Mouse (Mus musculus): ENCODE results near the gene Homer2. TPM values are rescaled to one million over a fixed set of nuclear protein-coding genes. Genes with fewer than 3 reads are reported as not detected.
A peak's percentile ranks its signal among the peaks of the same experiment; 100 is the strongest.

Gene Homer2
- polyA plus RNA-seq, 1 experiment from 2014 or later, result 33.8 TPM

GRCm38 (mm10) chr7:81729787-81730186 lies 22.5 kb upstream of the Homer2 start:
- 87% methylated on average over 9 of the region's 9 CpGs for WGBS
- no peaks in the 10 kb centered on the region for H3K36me3 ChIP-seq (ENCODE audit: control insufficient read depth, insufficient read depth, low read length)
- no peaks in the 10 kb centered on the region for H3K27me3 ChIP-seq (replicated peaks; ENCODE audit: control insufficient read depth, insufficient read depth, low read length)
- no peak for DNase-seq (ENCODE audit: low spot score)
- no peak overlapping the region for H3K9ac ChIP-seq (ENCODE audit: low read length)
- H3K4me2 ChIP-seq (ENCODE audit: low read length), result no peak overlapping the region
- no peak for ATAC-seq (replicated peaks; ENCODE audit: low FRiP score, low TSS enrichment, low read depth)
- H3K4me3 ChIP-seq (ENCODE audit: low read depth, low read length), result no peak overlapping the region
- H3K4me1 ChIP-seq (replicated peaks; ENCODE audit: control insufficient read depth, insufficient read depth, low read length), result peaks cover 9% of the 10 kb centered on the region; the same call in 1 of the 2 replicates
- no peaks in the 10 kb centered on the region for H3K9me3 ChIP-seq (ENCODE audit: control insufficient read depth, low read length)
- no peak overlapping the region for H3K27ac ChIP-seq (ENCODE audit: low read depth)

- Histone ChIP-seq H3K9me3 (ENCODE audit: control insufficient read depth, low read length) (no peaks in the 10 kb centered on the region), H3K27ac (ENCODE audit: low read depth) (no peak overlapping the region), H3K4me3 (ENCODE audit: low read depth, low read length) (no peak overlapping the region), H3K4me2 (ENCODE audit: low read length) (no peak overlapping the region), H3K4me1 (replicated peaks; ENCODE audit: control insufficient read depth, insufficient read depth, low read length) (peaks cover 9% of the 10 kb centered on the region; the same call in 1 of the 2 replicates), H3K36me3 (ENCODE audit: control insufficient read depth, insufficient read depth, low read length) (no peaks in the 10 kb centered on the region), H3K27me3 (replicated peaks; ENCODE audit: control insufficient read depth, insufficient read depth, low read length) (no peaks in the 10 kb centered on the region), H3K9ac (ENCODE audit: low read length) (no peak overlapping the region)
- ATAC-seq (replicated peaks; ENCODE audit: low FRiP score, low TSS enrichment, low read depth), result no peak
- WGBS, result 75% methylated on average over 9 of the region's 9 CpGs
- no peak for DNase-seq (ENCODE audit: low spot score)
These were observed 20.4 kb upstream of the Homer2 start for GRCm38 (mm10) chr7:81727716-81728115.

- Histone ChIP-seq H3K36me3 (ENCODE audit: control insufficient read depth, insufficient read depth, low read length) (no peaks in the 10 kb centered on the region), H3K9me3 (ENCODE audit: control insufficient read depth, low read length) (no peaks in the 10 kb centered on the region), H3K4me3 (ENCODE audit: low read depth, low read length) (no peak overlapping the region), H3K9ac (ENCODE audit: low read length) (no peak overlapping the region), H3K27ac (ENCODE audit: low read depth) (no peak overlapping the region), H3K27me3 (replicated peaks; ENCODE audit: control insufficient read depth, insufficient read depth, low read length) (no peaks in the 10 kb centered on the region), H3K4me1 (replicated peaks; ENCODE audit: control insufficient read depth, insufficient read depth, low read length) (peaks cover 9% of the 10 kb centered on the region; the same call in 1 of the 2 replicates), H3K4me2 (ENCODE audit: low read length) (no peak overlapping the region)
- ATAC-seq (replicated peaks; ENCODE audit: low FRiP score, low TSS enrichment, low read depth) (peak; percentile 36; the same call in 1 of the 2 replicates), DNase-seq (ENCODE audit: low spot score) (no peak)
- WGBS, result 11% methylated on average over 2 of the region's 2 CpGs
These were observed 19.3 kb upstream of the Homer2 start for GRCm38 (mm10) chr7:81726728-81727005.

GRCm38 (mm10) chr7:81725986-81726727 lies 18.8 kb upstream of the Homer2 start:
- 0 out of 2 replicates have a peak, but pooled peaks have one; percentile 12 for ATAC-seq (replicated peaks; ENCODE audit: low FRiP score, low TSS enrichment, low read depth)
- H3K4me2 ChIP-seq (ENCODE audit: low read length), result no peak overlapping the region
- no peaks in the 10 kb centered on the region for H3K36me3 ChIP-seq (ENCODE audit: control insufficient read depth, insufficient read depth, low read length)
- peaks cover 9% of the 10 kb centered on the region; the same call in 1 of the 2 replicates for H3K4me1 ChIP-seq (replicated peaks; ENCODE audit: control insufficient read depth, insufficient read depth, low read length)
- no peak overlapping the region for H3K4me3 ChIP-seq (ENCODE audit: low read depth, low read length)
- no peak overlapping the region for H3K9ac ChIP-seq (ENCODE audit: low read length)
- H3K27me3 ChIP-seq (replicated peaks; ENCODE audit: control insufficient read depth, insufficient read depth, low read length), result no peaks in the 10 kb centered on the region
- no peaks in the 10 kb centered on the region for H3K9me3 ChIP-seq (ENCODE audit: control insufficient read depth, low read length)
- no peak for DNase-seq (ENCODE audit: low spot score)
- WGBS, result 52% methylated on average over 18 of the region's 18 CpGs
- no peak overlapping the region for H3K27ac ChIP-seq (ENCODE audit: low read depth)

- no peak overlapping the region for H3K4me2 ChIP-seq (ENCODE audit: low read length)
- no peaks in the 10 kb centered on the region for H3K9me3 ChIP-seq (ENCODE audit: control insufficient read depth, low read length)
- no peak overlapping the region for H3K4me3 ChIP-seq (ENCODE audit: low read depth, low read length)
- ATAC-seq (replicated peaks; ENCODE audit: low FRiP score, low TSS enrichment, low read depth) (no peak), DNase-seq (ENCODE audit: low spot score) (no peak)
- 86% methylated on average over 10 of the region's 10 CpGs for WGBS
- no peaks in the 10 kb centered on the region for H3K27me3 ChIP-seq (replicated peaks; ENCODE audit: control insufficient read depth, insufficient read depth, low read length)
- H3K4me1 ChIP-seq (replicated peaks; ENCODE audit: control insufficient read depth, insufficient read depth, low read length), result peaks cover 9% of the 10 kb centered on the region; the same call in 1 of the 2 replicates
- no peak overlapping the region for H3K9ac ChIP-seq (ENCODE audit: low read length)
- H3K27ac ChIP-seq (ENCODE audit: low read depth), result no peak overlapping the region
- no peaks in the 10 kb centered on the region for H3K36me3 ChIP-seq (ENCODE audit: control insufficient read depth, insufficient read depth, low read length)
These were observed 16.5 kb upstream of the Homer2 start for GRCm38 (mm10) chr7:81723851-81724250.

GRCm38 (mm10) chr7:81721271-81721670 lies 13.9 kb upstream of the Homer2 start:
- Histone ChIP-seq H3K4me1 (replicated peaks; ENCODE audit: control insufficient read depth, insufficient read depth, low read length) (peaks cover 3% of the 10 kb centered on the region; the same call in 1 of the 2 replicates), H3K27me3 (replicated peaks; ENCODE audit: control insufficient read depth, insufficient read depth, low read length) (no peaks in the 10 kb centered on the region), H3K36me3 (ENCODE audit: control insufficient read depth, insufficient read depth, low read length) (no peaks in the 10 kb centered on the region), H3K27ac (ENCODE audit: low read depth) (no peak overlapping the region), H3K4me2 (ENCODE audit: low read length) (no peak overlapping the region), H3K4me3 (ENCODE audit: low read depth, low read length) (no peak overlapping the region), H3K9ac (ENCODE audit: low read length) (no peak overlapping the region), H3K9me3 (ENCODE audit: control insufficient read depth, low read length) (no peaks in the 10 kb centered on the region)
- ATAC-seq (replicated peaks; ENCODE audit: low FRiP score, low TSS enrichment, low read depth) (no peak), DNase-seq (ENCODE audit: low spot score) (no peak)
- WGBS, result 74% methylated on average over 5 of the region's 5 CpGs

- Histone ChIP-seq H3K27ac (ENCODE audit: low read depth) (no peak overlapping the region), H3K9ac (ENCODE audit: low read length) (no peak overlapping the region), H3K4me1 (replicated peaks; ENCODE audit: control insufficient read depth, insufficient read depth, low read length) (no peaks in the 10 kb centered on the region), H3K4me2 (ENCODE audit: low read length) (no peak overlapping the region), H3K36me3 (ENCODE audit: control insufficient read depth, insufficient read depth, low read length) (no peaks in the 10 kb centered on the region), H3K9me3 (ENCODE audit: control insufficient read depth, low read length) (no peaks in the 10 kb centered on the region), H3K27me3 (replicated peaks; ENCODE audit: control insufficient read depth, insufficient read depth, low read length) (no peaks in the 10 kb centered on the region), H3K4me3 (ENCODE audit: low read depth, low read length) (no peak overlapping the region)
- 88% methylated on average over 1 of the region's 1 CpGs for WGBS
- DNase-seq (ENCODE audit: low spot score) (no peak), ATAC-seq (replicated peaks; ENCODE audit: low FRiP score, low TSS enrichment, low read depth) (no peak)
These were observed 11.9 kb upstream of the Homer2 start for GRCm38 (mm10) chr7:81719216-81719661.

- ATAC-seq (replicated peaks; ENCODE audit: low FRiP score, low TSS enrichment, low read depth) (no peak), DNase-seq (ENCODE audit: low spot score) (no peak)
- Histone ChIP-seq H3K36me3 (ENCODE audit: control insufficient read depth, insufficient read depth, low read length) (no peaks in the 10 kb centered on the region), H3K4me1 (replicated peaks; ENCODE audit: control insufficient read depth, insufficient read depth, low read length) (no peaks in the 10 kb centered on the region), H3K4me3 (ENCODE audit: low read depth, low read length) (no peak overlapping the region), H3K9me3 (ENCODE audit: control insufficient read depth, low read length) (no peaks in the 10 kb centered on the region), H3K9ac (ENCODE audit: low read length) (no peak overlapping the region), H3K27me3 (replicated peaks; ENCODE audit: control insufficient read depth, insufficient read depth, low read length) (no peaks in the 10 kb centered on the region), H3K4me2 (ENCODE audit: low read length) (no peak overlapping the region), H3K27ac (ENCODE audit: low read depth) (no peak overlapping the region)
- 65% methylated on average over 1 of the region's 1 CpGs for WGBS
These were observed 11.3 kb upstream of the Homer2 start for GRCm38 (mm10) chr7:81718657-81719056.

- DNase-seq (ENCODE audit: low spot score) (no peak), ATAC-seq (replicated peaks; ENCODE audit: low FRiP score, low TSS enrichment, low read depth) (no peak)
- H3K4me3 ChIP-seq (ENCODE audit: low read depth, low read length), result no peak overlapping the region
- H3K4me2 ChIP-seq (ENCODE audit: low read length), result no peak overlapping the region
- H3K36me3 ChIP-seq (ENCODE audit: control insufficient read depth, insufficient read depth, low read length), result no peaks in the 10 kb centered on the region
- peaks cover 5% of the 10 kb centered on the region; the same call in 1 of the 2 replicates for H3K9me3 ChIP-seq (ENCODE audit: control insufficient read depth, low read length)
- H3K27ac ChIP-seq (ENCODE audit: low read depth), result no peak overlapping the region
- 79% methylated on average over 4 of the region's 4 CpGs for WGBS
- no peak overlapping the region for H3K9ac ChIP-seq (ENCODE audit: low read length)
- peaks cover 7% of the 10 kb centered on the region; the same call in 1 of the 2 replicates for H3K4me1 ChIP-seq (replicated peaks; ENCODE audit: control insufficient read depth, insufficient read depth, low read length)
- H3K27me3 ChIP-seq (replicated peaks; ENCODE audit: control insufficient read depth, insufficient read depth, low read length), result peaks cover 25% of the 10 kb centered on the region
These were observed 2.8 kb upstream of the Homer2 start for GRCm38 (mm10) chr7:81710166-81710565.

Measured in intestine, embryonic 14.5 days (tissue).